Mouse (Mus musculus): ENCODE measurements around the gene Gnao1.

The Gnao1 gene

DNA sequence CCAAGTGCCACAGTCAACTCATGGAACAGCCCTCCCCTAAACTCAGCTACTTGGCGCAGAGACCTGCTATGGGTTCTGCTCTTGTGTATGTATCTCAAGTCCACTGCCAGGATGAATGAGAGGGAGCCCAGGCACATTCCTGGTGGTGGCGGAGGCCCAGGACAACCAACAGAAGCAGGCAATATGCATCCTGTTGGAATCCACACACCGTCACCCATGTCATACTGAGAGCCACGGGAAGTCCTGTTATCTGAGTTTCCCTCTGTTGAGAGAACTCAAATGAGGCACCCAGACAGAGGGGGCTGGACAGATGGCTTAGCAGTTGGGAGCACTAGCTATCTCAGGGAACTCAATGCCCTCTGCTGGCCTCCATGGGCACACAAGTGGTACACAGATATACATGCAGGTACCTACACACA, 131.9 kb downstream of the Gnao1 start:
- no peak for DNase-seq (ENCODE audit: low spot score in 2 of 2)

DNA sequence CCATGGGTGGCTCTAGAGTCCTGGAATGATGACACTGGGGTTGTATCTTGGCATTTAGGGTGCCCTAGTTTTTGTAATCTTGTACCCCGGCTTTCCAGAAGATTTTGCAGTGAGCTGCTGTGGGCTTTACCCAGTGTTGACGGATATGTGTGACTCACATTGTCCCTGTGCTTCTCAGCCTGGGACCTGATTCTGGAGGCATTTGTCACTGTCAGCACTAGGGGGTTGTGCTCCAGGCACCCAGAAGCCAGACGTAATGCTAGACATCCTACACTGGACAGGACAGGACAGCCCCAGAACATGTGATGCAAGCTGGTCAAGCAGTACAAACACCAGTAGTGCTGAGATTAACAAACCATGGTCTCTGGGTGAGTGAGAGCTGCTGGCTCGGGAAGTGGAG, 136.0 kb downstream of the Gnao1 start:
- DNase-seq (ENCODE audit: low spot score in 2 of 2) = no peak

DNA sequence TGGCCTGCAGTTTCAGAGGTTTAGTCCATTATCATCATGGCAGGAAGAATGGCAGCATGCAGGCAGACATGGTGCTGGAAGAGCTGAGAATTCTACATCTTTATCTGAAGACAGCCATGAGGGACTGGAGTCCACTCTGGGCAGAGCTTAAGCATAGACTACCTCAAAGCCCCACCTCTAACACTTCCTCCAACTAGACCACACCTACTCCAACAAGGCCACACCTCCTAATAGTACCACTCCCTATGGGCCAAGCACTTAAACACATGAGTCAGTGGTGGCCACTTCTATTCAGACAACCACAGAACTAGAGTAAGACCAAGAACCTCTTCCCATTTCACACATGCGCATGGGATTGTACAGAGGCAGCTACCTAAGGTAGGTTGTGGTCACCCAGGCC, 136.6 kb downstream of the Gnao1 start:
- DNase-seq (ENCODE audit: low spot score in 2 of 2) = no peak

DNA sequence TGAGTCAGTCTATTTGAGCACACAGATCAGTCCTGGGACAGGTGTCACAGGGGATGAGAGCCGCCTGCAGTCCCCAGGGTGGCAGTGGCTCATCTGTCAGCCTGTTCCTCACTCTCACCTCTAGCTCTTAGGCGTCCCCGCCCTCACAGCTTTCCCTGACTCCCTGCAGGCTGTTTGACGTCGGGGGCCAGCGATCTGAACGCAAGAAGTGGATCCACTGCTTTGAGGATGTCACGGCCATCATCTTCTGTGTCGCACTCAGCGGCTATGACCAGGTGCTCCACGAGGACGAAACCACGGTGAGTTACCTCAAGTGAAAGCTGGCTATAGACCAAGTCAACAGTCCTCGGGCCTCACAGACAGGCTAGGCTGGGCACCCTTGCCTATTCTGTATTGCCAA, 140.4 kb downstream of the Gnao1 start:
- DNase-seq (ENCODE audit: low spot score in 2 of 2) = no peak

DNA sequence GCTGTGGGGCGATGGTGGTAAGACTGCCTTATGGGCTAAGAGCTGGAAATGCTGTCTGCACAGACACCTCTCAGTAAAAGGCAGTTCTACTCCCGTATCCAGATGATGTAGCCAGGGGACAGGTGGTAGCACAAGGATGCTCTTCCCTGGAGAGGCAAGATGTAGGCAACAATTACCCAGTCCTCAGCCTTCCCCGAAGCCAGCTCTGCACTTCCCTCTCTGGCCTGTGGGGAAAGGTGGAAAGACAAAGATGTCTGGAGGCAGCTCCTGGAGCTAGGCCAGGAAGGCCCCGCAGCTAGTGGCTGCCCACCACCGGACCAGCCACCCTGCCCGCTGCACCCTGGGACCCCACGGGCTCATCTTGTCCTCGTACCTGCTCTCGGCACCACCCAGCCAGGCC, 142.7 kb downstream of the Gnao1 start:
- DNase-seq (ENCODE audit: low spot score in 2 of 2) = no peak

DNA sequence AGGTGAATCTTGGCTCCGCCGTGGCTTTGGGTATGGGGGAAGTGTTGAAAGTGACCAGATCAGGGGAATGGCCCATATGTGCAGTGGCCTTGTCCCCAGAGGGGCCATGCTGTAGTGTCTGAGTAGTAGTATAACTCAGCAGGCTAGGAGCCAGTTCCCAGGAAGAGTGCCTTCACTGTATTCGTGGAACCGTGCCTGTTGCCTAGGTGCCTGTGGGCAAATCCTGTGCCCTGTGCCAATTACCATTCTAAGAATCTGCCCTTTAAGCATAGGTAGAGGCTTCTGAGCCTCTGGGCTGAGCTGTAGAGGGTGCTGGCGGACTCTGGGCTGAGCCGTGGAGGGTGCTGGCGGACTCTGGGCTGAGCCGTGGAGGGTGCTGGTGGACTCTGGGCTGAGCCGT, 148.6 kb downstream of the Gnao1 start:
- DNase-seq (ENCODE audit: low spot score in 2 of 2) = no peak

DNA sequence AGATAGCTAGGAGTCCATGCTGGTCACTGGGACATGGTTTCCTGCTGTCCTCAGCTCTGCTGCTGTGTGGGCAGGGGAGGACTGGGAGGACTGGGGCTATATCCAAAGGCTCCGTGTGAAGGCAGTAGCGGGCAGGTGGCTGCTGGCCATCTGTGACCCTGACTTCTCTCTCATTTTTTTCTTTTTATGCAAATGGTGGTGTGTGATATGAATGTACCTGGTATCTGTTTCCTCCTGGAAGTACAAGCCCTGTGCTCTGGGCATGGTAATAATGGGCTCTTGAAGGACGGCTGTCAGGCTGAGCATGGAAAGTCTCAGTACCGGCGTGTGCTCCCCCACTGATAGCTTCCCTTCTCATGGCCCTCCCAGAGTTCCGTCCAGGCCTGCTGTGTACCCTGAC, 151.1 kb downstream of the Gnao1 start:
- DNase-seq (ENCODE audit: low spot score in 2 of 2) = no peak

DNA sequence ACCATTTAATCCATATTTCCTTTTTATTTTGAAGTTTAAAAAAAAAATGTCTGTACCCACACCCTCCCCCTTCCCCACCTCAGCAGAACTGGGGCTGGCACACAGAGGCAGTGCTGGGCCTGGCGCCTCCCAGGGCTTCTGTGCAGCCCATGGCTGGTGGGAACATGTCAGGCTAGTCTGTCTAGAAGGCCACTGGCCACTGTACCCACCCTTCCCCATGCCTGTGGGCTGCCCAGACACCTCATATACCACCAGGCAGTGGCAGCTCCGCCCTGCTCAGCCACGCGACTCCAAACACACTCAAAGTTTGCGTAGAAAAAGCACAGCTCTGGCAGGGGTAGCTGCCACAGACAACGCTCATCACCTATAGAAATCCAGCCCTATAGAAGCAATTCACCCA, 158.5 kb downstream of the Gnao1 start:
- DNase-seq (ENCODE audit: low spot score in 2 of 2) = no peak

DNA sequence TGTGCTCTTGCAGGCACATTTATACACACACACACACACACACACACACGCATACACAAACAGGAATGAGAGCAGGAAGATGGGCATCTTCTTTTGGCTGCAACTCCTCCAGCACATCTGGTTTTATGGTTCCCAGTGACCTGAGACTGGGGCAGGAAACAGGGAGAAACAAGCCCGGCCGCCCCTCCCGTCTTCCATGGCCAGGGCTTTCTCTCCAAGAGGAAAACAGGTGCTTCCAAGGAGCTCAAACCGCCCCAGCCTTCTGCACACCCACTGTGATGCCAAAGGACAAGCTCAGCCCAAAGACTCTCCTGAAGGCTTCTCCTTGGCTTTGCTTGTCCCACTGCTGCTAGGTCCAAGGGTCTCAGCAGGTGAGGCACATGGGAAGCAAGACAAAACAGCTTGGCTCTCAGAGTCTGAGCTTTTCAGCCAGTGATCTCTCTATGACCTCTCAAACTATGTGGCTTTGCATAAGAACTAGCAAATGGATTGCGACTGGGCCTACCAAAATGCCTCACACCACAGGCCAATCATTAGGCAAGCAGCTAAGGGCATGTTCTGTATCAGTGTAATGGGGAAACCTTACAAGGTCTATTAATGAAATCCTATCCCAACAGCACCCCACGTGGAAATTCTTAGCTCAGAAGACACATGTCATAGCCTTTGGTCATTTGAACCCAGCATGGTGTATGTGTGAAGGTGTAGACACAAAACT, 160.0 kb downstream of the Gnao1 start:
- DNase-seq (ENCODE audit: low spot score in 2 of 2) = no peak

DNA sequence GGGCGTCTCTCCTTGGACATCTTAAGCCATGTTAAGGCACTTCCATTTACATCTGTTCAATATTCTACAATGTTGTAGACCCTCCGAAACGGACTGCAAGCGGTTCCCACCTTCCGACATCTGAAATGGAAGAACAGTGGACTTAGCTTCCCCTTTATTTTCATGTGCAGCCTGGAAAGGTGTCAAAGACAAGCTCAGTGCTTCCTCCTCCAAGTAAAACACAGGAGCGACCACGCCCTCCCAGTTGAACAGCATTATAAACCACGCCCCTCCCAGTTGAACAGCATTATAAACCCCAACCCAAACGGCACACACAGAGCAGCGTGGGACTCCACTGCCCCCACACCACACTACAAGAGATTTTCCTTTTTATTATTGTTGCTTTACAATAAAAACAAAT, 161.7 kb downstream of the Gnao1 start:
- no peak for DNase-seq (ENCODE audit: low spot score in 2 of 2)

DNA sequence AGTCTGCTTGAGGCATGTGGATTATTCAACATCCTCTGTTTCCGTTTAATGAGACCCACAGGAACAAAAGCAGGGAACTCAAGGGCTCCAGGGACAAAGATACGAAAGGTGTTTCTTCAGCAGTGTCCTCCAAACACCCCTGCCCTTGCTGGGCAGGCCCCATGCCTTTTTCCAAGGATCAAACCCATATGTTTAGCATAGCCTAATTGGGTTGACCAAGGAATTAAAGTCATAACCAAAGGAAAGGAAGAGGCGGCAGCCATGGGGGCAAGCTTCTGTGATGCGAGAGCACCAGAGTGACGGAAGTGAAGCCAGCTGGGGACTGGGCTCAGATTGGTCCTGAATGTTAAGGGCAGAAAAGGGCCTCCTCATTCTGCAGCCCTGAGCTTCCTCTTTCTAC, 162.4 kb downstream of the Gnao1 start:
- DNase-seq (ENCODE audit: low spot score in 2 of 2) = no peak

DNA sequence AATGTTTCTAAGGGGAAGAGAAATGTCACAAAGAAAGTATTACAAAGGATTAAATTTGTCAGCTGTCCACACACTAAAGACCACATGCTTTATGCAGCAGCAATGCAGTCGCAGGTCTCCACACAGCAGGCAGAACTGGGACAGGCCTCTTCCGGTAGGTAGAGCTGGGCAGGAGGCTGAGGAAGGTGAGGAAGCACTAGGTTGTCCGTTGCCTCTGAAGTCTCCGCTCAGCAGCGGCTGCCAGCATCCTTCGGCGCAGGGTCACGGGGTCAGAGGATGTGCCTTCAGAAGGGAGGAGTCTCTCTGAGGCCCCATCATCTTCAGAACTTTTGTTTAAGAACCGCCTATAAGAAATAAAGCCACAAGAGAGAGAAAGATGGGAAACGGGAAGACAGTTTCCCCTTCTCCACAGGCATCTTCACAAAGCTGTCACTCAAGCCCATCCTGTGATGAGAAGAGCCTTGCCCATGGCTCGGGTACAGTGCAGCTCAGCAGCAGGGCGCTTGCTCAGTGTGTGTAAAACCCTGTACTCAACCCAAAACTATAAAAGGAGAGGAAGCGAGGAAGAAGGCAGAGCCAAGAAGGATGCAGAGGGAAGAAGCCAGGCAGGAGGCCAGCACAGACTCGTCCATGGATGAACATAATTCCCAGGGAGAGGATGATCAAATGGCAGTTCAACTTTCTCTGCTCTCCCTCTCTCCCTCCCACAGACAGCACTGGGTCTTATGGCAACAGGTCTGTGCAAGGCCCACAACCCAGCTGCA, 163.4 kb downstream of the Gnao1 start:
- DNase-seq (ENCODE audit: low spot score in 2 of 2) = no peak

DNA sequence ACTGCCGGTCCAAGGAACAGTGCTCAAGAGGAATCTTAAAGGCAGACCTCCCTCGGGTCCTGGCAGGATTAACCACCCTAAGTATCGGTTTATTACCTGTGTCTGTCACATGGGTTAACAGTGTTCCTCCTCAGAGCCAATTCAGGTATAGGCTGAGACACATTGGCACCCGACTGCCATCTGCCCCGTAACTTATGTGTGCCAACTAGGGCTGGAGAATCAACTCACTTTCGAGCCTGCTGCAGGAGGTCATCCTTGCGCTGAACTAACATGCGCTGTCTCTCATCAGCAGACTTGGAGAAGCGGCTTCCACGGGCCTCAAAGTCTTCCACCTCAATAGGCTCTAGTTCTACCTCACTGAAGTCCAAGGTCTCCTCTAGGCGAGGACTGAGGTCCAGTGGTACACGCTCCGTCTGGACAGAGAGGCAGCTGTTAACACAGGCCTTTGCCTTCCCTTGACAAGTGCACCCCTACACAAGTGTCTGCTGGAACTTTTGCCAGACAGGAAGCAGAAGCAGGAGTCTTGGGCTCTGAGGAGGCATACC, 164.1 kb downstream of the Gnao1 start:
- no peak for DNase-seq (ENCODE audit: low spot score in 2 of 2)

DNA sequence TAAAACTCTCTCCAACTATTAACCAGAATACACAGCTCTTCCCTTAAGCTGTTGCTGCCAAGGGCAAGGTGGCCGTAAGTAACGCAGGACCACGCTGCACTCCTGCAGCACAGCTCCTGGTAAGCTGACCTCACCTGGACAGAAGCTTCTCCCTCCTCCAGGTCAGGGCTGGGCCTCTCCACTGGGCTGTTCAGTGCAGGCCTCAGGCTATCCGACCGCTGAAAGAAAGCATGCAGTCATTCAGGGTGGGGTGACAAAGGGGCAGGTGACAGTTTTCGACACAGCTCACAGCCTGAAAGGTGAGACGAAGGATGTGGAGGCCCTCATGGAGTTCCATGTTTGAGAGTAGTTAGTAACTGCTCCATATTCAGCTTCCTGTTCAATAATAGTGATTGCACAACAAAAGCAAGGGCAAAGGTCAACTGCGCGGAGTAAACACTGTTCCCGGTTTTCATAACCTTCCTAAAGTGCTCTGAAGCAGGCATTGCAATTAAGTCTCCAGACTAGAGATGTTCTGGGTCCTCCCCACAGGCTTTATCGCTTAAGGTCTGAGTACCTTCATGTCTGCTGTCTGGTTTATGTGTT, 164.9 kb downstream of the Gnao1 start:
- DNase-seq (ENCODE audit: low spot score in 2 of 2) = no peak

DNA sequence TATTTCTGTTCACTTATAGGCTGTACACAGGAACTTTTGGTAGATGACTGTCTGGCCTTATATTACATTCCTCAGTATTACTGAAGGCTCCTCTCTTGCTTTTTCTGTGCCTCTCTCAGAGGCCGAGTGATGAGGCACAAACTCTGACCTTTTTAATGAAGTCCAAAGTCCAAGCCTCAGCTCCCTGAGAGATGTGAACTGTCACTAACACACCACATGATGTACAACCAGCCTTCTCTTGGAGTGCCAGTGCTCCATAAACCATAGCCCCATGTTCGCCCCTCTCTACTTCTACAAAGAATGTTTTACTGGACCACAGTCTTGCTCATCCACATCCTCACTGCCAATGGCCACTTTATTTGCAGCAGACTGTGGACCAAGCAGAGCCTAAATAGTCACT, 165.6 kb downstream of the Gnao1 start:
- DNase-seq (ENCODE audit: low spot score in 2 of 2) = no peak

DNA sequence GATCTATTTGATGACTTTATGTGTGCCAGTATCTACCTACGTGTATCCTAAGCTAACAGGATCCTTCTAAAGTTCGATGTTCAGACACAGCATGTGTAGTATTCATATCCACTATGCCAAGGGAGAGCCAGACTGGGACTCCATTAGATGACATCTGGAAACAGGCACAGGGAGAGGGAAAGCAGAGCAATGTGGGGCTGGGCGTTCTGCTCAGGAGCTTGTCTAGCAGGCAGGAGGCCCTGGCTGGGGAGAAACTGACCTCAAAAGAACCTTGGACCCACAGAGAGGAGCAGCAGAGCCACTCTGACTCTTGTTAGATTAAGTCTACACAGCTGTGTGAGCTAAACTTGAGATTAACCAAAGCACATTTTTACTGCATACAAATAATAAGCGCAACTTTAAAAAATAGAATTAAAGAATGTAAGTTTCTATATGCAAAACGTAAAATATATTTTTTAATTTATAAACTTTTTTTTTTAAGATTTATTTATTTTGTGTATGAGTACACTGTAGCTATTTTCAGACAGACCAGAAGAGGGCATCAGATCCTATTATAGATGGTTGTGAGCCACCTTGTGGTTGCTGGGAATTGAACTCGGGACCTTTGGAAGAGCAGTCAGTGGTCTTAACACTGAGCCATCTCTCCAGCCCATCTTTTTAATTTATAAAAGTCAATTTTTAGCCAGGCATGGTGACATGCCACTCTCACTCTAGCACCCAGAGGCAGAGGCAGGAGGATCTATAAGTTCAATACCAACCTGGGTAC, 166.9 kb downstream of the Gnao1 start:
- no peak for DNase-seq (ENCODE audit: low spot score in 2 of 2)

DNA sequence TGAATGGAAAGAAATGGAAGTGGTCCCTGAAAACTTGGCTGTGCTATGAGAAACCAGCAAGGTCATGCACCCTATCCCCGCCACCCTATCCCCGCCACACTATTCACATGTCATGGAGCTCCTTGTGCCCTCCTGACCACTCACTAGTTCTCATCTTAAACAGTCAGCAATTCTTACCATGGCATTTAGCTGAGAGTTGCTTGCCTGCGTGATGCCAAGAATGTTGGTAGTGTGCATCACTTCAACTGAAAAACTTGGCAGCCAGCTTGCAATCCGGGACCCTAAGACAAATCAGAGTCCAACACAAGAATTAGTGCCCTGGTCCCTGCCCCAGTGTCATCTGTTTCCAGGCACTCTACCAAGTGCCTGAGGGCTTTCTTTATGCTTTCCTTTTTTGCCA, 170.4 kb downstream of the Gnao1 start:
- DNase-seq (ENCODE audit: low spot score in 2 of 2) = no peak

DNA sequence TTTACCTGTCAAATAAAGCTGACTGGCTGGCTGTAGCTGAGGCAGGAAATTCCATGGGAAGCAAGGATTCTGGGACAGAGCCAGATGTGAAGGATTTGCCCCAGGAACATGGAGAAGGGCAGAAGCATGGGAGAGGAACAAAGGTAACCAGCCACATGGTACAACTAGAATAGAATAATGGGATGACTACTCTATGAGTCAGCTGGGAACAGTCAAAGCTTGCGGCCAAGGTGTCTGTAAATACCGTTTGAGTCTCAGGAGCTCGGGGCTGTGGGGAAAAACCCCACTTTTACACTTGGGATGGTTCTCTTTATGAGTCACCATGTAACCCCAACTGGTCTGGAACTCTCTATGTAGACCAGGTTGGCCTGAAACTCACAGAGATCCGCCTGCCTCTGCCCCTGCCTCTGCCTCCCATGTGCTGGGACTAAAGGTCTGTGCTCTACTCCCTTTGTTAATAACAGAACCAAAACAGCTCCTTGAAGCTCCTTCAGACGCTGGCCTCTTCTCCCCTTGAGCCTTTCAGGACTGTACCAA, 172.0 kb downstream of the Gnao1 start:
- DNase-seq (ENCODE audit: low spot score in 2 of 2) = no peak

DNA sequence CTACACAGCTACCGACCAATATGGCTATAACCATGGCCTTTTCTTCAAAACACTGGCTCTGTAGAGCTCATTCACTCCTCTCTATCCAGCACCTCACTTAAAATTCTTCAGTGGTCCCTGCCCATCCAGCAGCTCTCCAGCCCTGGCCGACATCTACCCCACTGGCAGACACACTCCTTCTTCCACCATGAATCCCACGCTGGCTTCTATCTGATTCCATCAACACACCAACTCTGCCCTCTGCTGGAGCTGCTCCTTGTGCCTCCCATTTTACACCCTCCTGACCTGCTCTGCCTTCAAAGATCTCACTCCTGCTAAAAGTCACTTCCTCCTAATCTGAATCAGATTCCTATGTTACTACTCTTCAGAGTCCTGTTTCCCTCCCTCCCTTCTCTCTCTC, 174.1 kb downstream of the Gnao1 start:
- DNase-seq (ENCODE audit: low spot score in 2 of 2) = no peak

DNA sequence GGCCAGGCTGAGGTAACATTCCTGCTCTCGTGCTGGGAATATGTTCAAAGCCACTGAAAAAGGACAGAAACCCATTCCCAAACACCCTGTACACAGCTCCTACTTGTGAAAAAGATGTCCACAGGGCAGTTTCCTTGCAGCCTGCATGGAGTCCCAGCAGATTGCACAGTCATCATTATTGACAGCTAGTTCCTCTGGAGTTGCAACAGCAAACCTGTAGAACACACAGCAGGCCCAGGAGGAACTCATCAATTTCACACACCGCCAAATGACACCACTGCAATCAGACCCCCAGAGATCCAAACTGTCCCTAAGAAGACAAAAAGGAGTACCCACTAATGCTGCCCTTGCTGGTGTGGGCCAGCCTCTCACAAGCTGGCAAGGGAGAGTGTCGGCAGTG, 175.0 kb downstream of the Gnao1 start:
- no peak for DNase-seq (ENCODE audit: low spot score in 2 of 2)

DNA sequence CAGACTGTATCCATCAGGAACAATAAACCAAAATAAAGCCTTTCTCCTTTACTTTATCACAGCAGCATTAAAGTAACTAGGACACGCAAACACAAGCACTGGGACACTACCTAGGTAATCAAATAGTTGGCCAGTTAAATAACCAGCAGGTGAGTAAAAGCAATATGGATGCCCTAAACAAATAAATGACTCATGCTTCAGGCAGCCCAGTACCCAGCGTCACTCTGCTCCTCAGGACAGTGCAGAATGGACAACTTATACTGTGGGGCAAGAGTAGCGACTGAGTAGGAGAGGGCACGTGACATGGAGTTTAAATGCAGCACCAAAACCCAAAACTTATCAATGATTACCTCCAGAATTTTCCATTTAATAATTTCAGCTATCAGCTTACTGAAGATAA, 180.0 kb downstream of the Gnao1 start:
- DNase-seq (ENCODE audit: low spot score in 2 of 2) = no peak

DNA sequence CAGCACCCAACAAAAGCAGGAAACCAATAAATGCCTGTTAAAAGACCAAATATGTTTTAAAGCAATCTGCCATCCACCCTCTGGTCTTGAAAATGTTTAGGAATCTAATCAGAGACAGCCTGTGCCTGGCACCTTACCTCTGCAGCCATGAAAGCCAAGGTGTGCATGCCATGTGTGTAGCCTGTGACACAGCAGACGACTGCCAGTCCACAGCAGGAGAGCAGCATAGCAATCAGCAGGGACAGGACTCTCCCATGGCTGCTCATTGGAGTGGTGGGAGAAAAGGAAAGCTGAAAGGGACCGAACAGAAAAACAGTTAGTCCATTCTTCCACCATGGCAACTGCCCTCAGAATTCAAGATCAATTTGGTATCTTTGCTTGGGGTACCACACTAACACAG, 189.2 kb downstream of the Gnao1 start:
- DNase-seq (ENCODE audit: low spot score in 2 of 2) = no peak

All from thymus, postnatal 10 days (tissue).